Mouse (Mus musculus) B cell, adult 2 months (primary cell): Measurements from ENCODE around the gene Nmt1.

Experiments used
- DNase-seq, 2 experiments: peaks; one replicate each; pipeline ENCODE4 v3.0.0; 2022

Nmt1 gene

GRCm38 (mm10) chr11:103113771-103114170 lies 85.8 kb downstream of the Nmt1 start:
- DNase-seq = no peak

GRCm38 (mm10) chr11:103114270-103114943 lies 86.4 kb downstream of the Nmt1 start:
- no peak for DNase-seq

- DNase-seq = peak; percentile 84 to 85
Observed at GRCm38 (mm10) chr11:103115163-103116007, 87.4 kb downstream of the Nmt1 start.

GRCm38 (mm10) chr11:103116008-103116818 lies 88.2 kb downstream of the Nmt1 start, which contains the start of gene Hexim1:
Gene Hexim1, plus strand, starts transcription at chr11:103116231.
- peak; percentile 100 for DNase-seq

- peak; percentile 75 to 77 for DNase-seq
Observed at GRCm38 (mm10) chr11:103116959-103117590, 89.1 kb downstream of the Nmt1 start.

- no peak for DNase-seq
Observed at GRCm38 (mm10) chr11:103117591-103118009, 89.6 kb downstream of the Nmt1 start.
